Mouse (Mus musculus): ENCODE results near the gene Sec14l5.

- TF ChIP-seq CTCF (IDR thresholded peaks at IDR 0.05; ENCODE audit: low read depth) (no peak), EP300 (optimal IDR thresholded peaks at IDR 0.05) (no peak)
Observed at GRCm38 (mm10) chr16:5172636-5173035, 25.7 kb downstream of the Sec14l5 start.

All from stomach, postnatal 0 days (tissue).